Mouse (Mus musculus) stomach, embryonic 16.5 days (tissue): ENCODE results near the gene Col24a1. TPM values are rescaled to one million over a fixed set of nuclear protein-coding genes. Genes with fewer than 3 reads are reported as not detected.

Experiments
- ATAC-seq: fragments of 200-750 bp; cut with Nextera tagmentation; 2 replicates; pipeline ENCODE4 v1.8.0; 2017; ENCODE audit warnings: moderate number of reproducible peaks, moderate TSS enrichment; ENCODE audit not compliant: insufficient read depth, low FRiP score
- H3K27ac ChIP-seq: fragments of 300-500 bp; sonication (generic); 2 replicates; pipeline ENCODE4 v1.5.1; 2014; ENCODE audit warnings: low read length
- H3K27me3 ChIP-seq: fragments of 300-500 bp; sonication (generic); 2 replicates; pipeline ENCODE4 v1.6.1; 2014; ENCODE audit warnings: low read length, control low read depth, mixed read lengths; ENCODE audit not compliant: control insufficient read depth, insufficient read depth
- H3K36me3 ChIP-seq: fragments of 300-500 bp; sonication (generic); 2 replicates; pipeline ENCODE4 v1.6.1; 2014; ENCODE audit warnings: low read length; ENCODE audit not compliant: control insufficient read depth, insufficient read depth
- H3K4me1 ChIP-seq: fragments of 300-500 bp; sonication (generic); 2 replicates; pipeline ENCODE4 v1.6.1; 2014; ENCODE audit warnings: low read length, control low read depth, mixed read lengths; ENCODE audit not compliant: control insufficient read depth, insufficient read depth
- H3K4me2 ChIP-seq: fragments of 300-500 bp; sonication (generic); 2 replicates; pipeline ENCODE4 v1.6.1; 2014; ENCODE audit warnings: low read depth, low read length, mixed read lengths
- H3K4me3 ChIP-seq: fragments of 300-500 bp; sonication (generic); replicated peaks from 2 replicates; pipeline ENCODE4 v1.5.1; 2014; ENCODE audit warnings: mild to moderate bottlenecking, low read length
- H3K9ac ChIP-seq: fragments of 300-500 bp; sonication (generic); 2 replicates; pipeline ENCODE4 v1.6.1; 2014; ENCODE audit warnings: low read length
- H3K9me3 ChIP-seq: fragments of 300-500 bp; sonication (generic); replicated peaks from 2 replicates; pipeline ENCODE4 v1.6.1; 2016; ENCODE audit warnings: low read length, control low read depth; ENCODE audit not compliant: control insufficient read depth
- WGBS: fragments of 180-500 bp; shearing (Covaris S2); extraction: QIAGEN DNeasy Blood & Tissue Kit; methylation state at CpG from one replicate; pipeline ENCODE4 v1.1.7; 2014; 5-methylcytosine and 5-hydroxymethylcytosine counted together
- polyA plus RNA-seq: library from polyadenylated mRNA; unstranded; fragments of >200 nt; fragmentation: Nextera tagmentation; extraction: Ambion mirVana; gene quantifications from 2 replicates; pipeline ENCODE4 v1.2.1, GENCODE M21; 2015

Col24a1 gene
- polyA plus RNA-seq, 1 experiment from 2014 or later: 4.3 TPM

- no peak; the same call in 1 of the 2 replicates for ATAC-seq
- H3K4me2 ChIP-seq: no peak overlapping the region
- 65% methylated on average over 2 of the region's 2 CpGs for WGBS
Observed at GRCm38 (mm10) chr3:145463731-145464130, 171.5 kb downstream of the Col24a1 start.

GRCm38 (mm10) chr3:145471094-145471493 is 178.8 kb downstream of the Col24a1 start:
- no peaks in the 10 kb centered on the region for H3K36me3 ChIP-seq
- H3K4me3 ChIP-seq: no peak overlapping the region
- no peaks in the 10 kb centered on the region for H3K4me1 ChIP-seq
- no peak; the same call in 1 of the 2 replicates for ATAC-seq
- 22% methylated on average over 4 of the region's 4 CpGs for WGBS
- no peak overlapping the region for H3K9ac ChIP-seq
- no peaks in the 10 kb centered on the region for H3K27me3 ChIP-seq
- H3K9me3 ChIP-seq: no peaks in the 10 kb centered on the region
- H3K27ac ChIP-seq: no peak overlapping the region
- no peak overlapping the region for H3K4me2 ChIP-seq

More at GRCm38 (mm10) chr3:145463731-145464130, 171.5 kb downstream of the Col24a1 start:
- no peaks in the 10 kb centered on the region for H3K36me3 ChIP-seq
- no peaks in the 10 kb centered on the region for H3K27me3 ChIP-seq
- no peak overlapping the region for H3K9ac ChIP-seq
- H3K9me3 ChIP-seq: no peaks in the 10 kb centered on the region
- H3K27ac ChIP-seq: no peak overlapping the region
- H3K4me3 ChIP-seq: no peak overlapping the region
- H3K4me1 ChIP-seq: no peaks in the 10 kb centered on the region

- Histone ChIP-seq H3K4me3 (no peak overlapping the region), H3K9me3 (no peaks in the 10 kb centered on the region), H3K27me3 (no peaks in the 10 kb centered on the region), H3K4me1 (no peaks in the 10 kb centered on the region), H3K4me2 (no peak overlapping the region), H3K27ac (no peak overlapping the region), H3K9ac (no peak overlapping the region), H3K36me3 (no peaks in the 10 kb centered on the region)
- ATAC-seq: no peak
- 58% methylated on average over 7 of the region's 7 CpGs for WGBS
Observed at GRCm38 (mm10) chr3:145474163-145474562, 181.9 kb downstream of the Col24a1 start.

GRCm38 (mm10) chr3:145476634-145477033 is 184.4 kb downstream of the Col24a1 start:
- H3K4me3 ChIP-seq: no peak overlapping the region
- no peaks in the 10 kb centered on the region for H3K4me1 ChIP-seq
- no peaks in the 10 kb centered on the region for H3K27me3 ChIP-seq
- ATAC-seq: no peak
- no peak overlapping the region for H3K27ac ChIP-seq
- no peaks in the 10 kb centered on the region for H3K36me3 ChIP-seq
- no peaks in the 10 kb centered on the region for H3K9me3 ChIP-seq
- no peak overlapping the region for H3K9ac ChIP-seq
- WGBS: 77% methylated on average over 3 of the region's 3 CpGs
- no peak overlapping the region for H3K4me2 ChIP-seq

GRCm38 (mm10) chr3:145477074-145477473 is 184.8 kb downstream of the Col24a1 start:
- no peaks in the 10 kb centered on the region for H3K27me3 ChIP-seq
- H3K4me2 ChIP-seq: no peak overlapping the region
- no peak overlapping the region for H3K27ac ChIP-seq
- WGBS: 72% methylated on average over 11 of the region's 11 CpGs
- no peaks in the 10 kb centered on the region for H3K9me3 ChIP-seq
- H3K4me3 ChIP-seq: no peak overlapping the region
- H3K4me1 ChIP-seq: no peaks in the 10 kb centered on the region
- H3K36me3 ChIP-seq: no peaks in the 10 kb centered on the region
- no peak overlapping the region for H3K9ac ChIP-seq
- no peak for ATAC-seq

GRCm38 (mm10) chr3:145478446-145478845 is 186.2 kb downstream of the Col24a1 start:
- H3K27me3 ChIP-seq: no peaks in the 10 kb centered on the region

GRCm38 (mm10) chr3:145490279-145490678 is 198.0 kb downstream of the Col24a1 start:
- ATAC-seq: no peak
- H3K4me1 ChIP-seq: no peaks in the 10 kb centered on the region
- no peaks in the 10 kb centered on the region for H3K27me3 ChIP-seq
- WGBS: 71% methylated on average over 1 of the region's 1 CpGs
- H3K4me3 ChIP-seq: no peak overlapping the region
- H3K9me3 ChIP-seq: no peaks in the 10 kb centered on the region
- H3K4me2 ChIP-seq: no peak overlapping the region
- H3K27ac ChIP-seq: no peak overlapping the region
- no peak overlapping the region for H3K9ac ChIP-seq
- H3K36me3 ChIP-seq: no peaks in the 10 kb centered on the region

More at GRCm38 (mm10) chr3:145478446-145478845, 186.2 kb downstream of the Col24a1 start:
- Histone ChIP-seq H3K9ac (no peak overlapping the region), H3K4me2 (no peak overlapping the region), H3K4me1 (no peaks in the 10 kb centered on the region), H3K9me3 (no peaks in the 10 kb centered on the region), H3K36me3 (no peaks in the 10 kb centered on the region), H3K27ac (no peak overlapping the region), H3K4me3 (no peak overlapping the region)
- ATAC-seq: no peak
- WGBS: 47% methylated on average over 5 of the region's 5 CpGs

- Histone ChIP-seq H3K4me1 (no peaks in the 10 kb centered on the region), H3K4me2 (no peak overlapping the region), H3K9ac (no peak overlapping the region), H3K4me3 (no peak overlapping the region), H3K27ac (no peak overlapping the region), H3K27me3 (no peaks in the 10 kb centered on the region), H3K9me3 (no peaks in the 10 kb centered on the region), H3K36me3 (no peaks in the 10 kb centered on the region)
- ATAC-seq: no peak
- 61% methylated on average over 3 of the region's 3 CpGs for WGBS
Observed at GRCm38 (mm10) chr3:145491326-145491725, 199.1 kb downstream of the Col24a1 start.

- Histone ChIP-seq H3K4me3 (no peak overlapping the region), H3K36me3 (no peaks in the 10 kb centered on the region), H3K9ac (no peak overlapping the region), H3K4me1 (no peaks in the 10 kb centered on the region), H3K27ac (no peak overlapping the region), H3K4me2 (no peak overlapping the region), H3K9me3 (no peaks in the 10 kb centered on the region), H3K27me3 (no peaks in the 10 kb centered on the region)
- no peak for ATAC-seq
- WGBS: 52% methylated on average over 3 of the region's 3 CpGs
Observed at GRCm38 (mm10) chr3:145498127-145498526, 205.9 kb downstream of the Col24a1 start.

- Histone ChIP-seq H3K27ac (no peak overlapping the region), H3K9me3 (no peaks in the 10 kb centered on the region), H3K27me3 (no peaks in the 10 kb centered on the region), H3K36me3 (no peaks in the 10 kb centered on the region), H3K4me3 (no peak overlapping the region), H3K9ac (no peak overlapping the region), H3K4me1 (no peaks in the 10 kb centered on the region), H3K4me2 (no peak overlapping the region)
- 80% methylated on average over 6 of the region's 6 CpGs for WGBS
- no peak for ATAC-seq
Observed at GRCm38 (mm10) chr3:145498893-145499292, 206.6 kb downstream of the Col24a1 start.
